In genomic region chr7:117316126-117316805, GRCm38 (mm10) we compare ENCODE assay signal across 25 mouse cellular contexts.
DNase-seq lines count a peak whose midpoint lies in the region; ATAC-seq lines count a peak whose summit lies in the region.
"Had no signal": no experiment of that assay in that cellular context is flagged by ENCODE, and none has a peak within 500 bp of the region (broad histone marks: within the 10 kb centered on the region; RNA-seq: fewer than 3 reads in every experiment).

No protein-coding gene starts in this region.

- ATAC-seq in frontal cortex, adult (ENCODE audit: low TSS enrichment) = peak; percentile 71
- ATAC-seq: CD4-positive, CD25-positive, alpha-beta regulatory T cell, adult 4 months; intestine, embryonic 15.5 days; midbrain, embryonic 13.5 days had no signal

- DNase-seq in frontal cortex, postnatal 10 days (ENCODE audit: low spot score in 2 of 2) = no peak
- DNase-seq in fat pad, adult 2 months (ENCODE audit: extremely low read depth, low read depth, low spot score) = peak; percentile 75
- peak; percentile 60 for DNase-seq in gonadal fat pad, adult 2 months (ENCODE audit: low read depth)
- DNase-seq in cerebellum, adult 11-12 months = no peak
- DNase-seq in adrenal gland, adult (ENCODE audit: inconsistent age in 2 of 2, low spot score in 1 of 2) = no peak
- no peak for DNase-seq in left cerebral cortex, adult 8-10 months (ENCODE audit: low spot score in 2 of 2)
- DNase-seq: adrenal gland, adult 2 months; adrenal gland, postnatal 36 days; cerebellum, adult 9-10 months; cerebellum, postnatal 36 days; gastrocnemius, adult 2 months; heart, postnatal 10 days; kidney, adult 2 months; kidney, postnatal 36 days; layer of hippocampus, postnatal 36 days; liver; lung, adult 2 months; lung, postnatal 10 days; spleen, adult 18-20 months; thymus, adult 18-20 months; thymus, postnatal 25 days had no signal

Comparison
In these comparisons a context has a peak if more than half of its experiments do, and no peak if none do; other contexts are left out.
1. DNase-seq: peak in fat pad, adult 2 months (single experiment) and gonadal fat pad, adult 2 months (single experiment); none in frontal cortex, postnatal 10 days (0 of 2), cerebellum, adult 11-12 months (single experiment), adrenal gland, adult (0 of 2) and left cerebral cortex, adult 8-10 months (0 of 2).